Mouse (Mus musculus) MEL (cell line): ENCODE results near the gene Whrn. TPM values are rescaled to one million over a fixed set of nuclear protein-coding genes. Genes with fewer than 3 reads are reported as not detected.

Source experiments
- DNase-seq: peaks from one replicate; pipeline ENCODE4 v3.0.0; 2011; ENCODE audit warnings: low read depth, low spot score
- H3K27ac ChIP-seq: 2 replicates; pipeline ENCODE4 v1.5.1; 2012; ENCODE audit warnings: low read depth, mild to moderate bottlenecking, control low read depth, low read length, moderate library complexity; ENCODE audit not compliant: control insufficient read depth
- H3K27me3 ChIP-seq, 2 experiments: fragments of 150-350 bp in 1 of 2; sonication (generic) in 1 of 2; 2 replicates each; pipeline ENCODE4 v1.6.1; 2012; ENCODE audit warnings: low read length in 2 of 2, mild to moderate bottlenecking in 2 of 2, improper control_type of control experiment in 1 of 2, moderate library complexity in 1 of 2; ENCODE audit not compliant: insufficient read depth in 2 of 2, control insufficient read depth in 1 of 2
- H3K36me3 ChIP-seq, 2 experiments: 2 replicates each; pipeline ENCODE4 v1.6.1; 2012 to 2014; ENCODE audit warnings: low read length in 2 of 2, improper control_type of control experiment in 1 of 2, inconsistent platforms in 1 of 2, mild to moderate bottlenecking in 1 of 2; ENCODE audit not compliant: insufficient read depth in 2 of 2, control insufficient read depth in 1 of 2
- H3K4me1 ChIP-seq, 2 experiments: fragments of 150-350 bp in 1 of 2; sonication (generic) in 1 of 2; 2 replicates each; pipeline ENCODE4 v1.6.1; 2012; ENCODE audit warnings: low read length in 2 of 2, improper control_type of control experiment in 1 of 2, mild to moderate bottlenecking in 1 of 2; ENCODE audit not compliant: insufficient read depth in 2 of 2, control insufficient read depth in 1 of 2
- H3K4me3 ChIP-seq, 2 experiments: fragments of 150-350 bp in 1 of 2; sonication (generic) in 1 of 2; 2 replicates each; pipeline ENCODE4 v1.5.1; 2012; ENCODE audit warnings: low read depth in 2 of 2, low read length in 2 of 2, mild to moderate bottlenecking in 2 of 2, moderate library complexity in 2 of 2, control low read depth in 1 of 2, improper control_type of control experiment in 1 of 2; ENCODE audit not compliant: control insufficient read depth in 1 of 2, insufficient read depth in 1 of 2
- H3K79me2 ChIP-seq: 2 replicates; pipeline ENCODE4 v1.6.1; 2012; ENCODE audit warnings: mild to moderate bottlenecking, low read length, moderate library complexity; ENCODE audit not compliant: control insufficient read depth, poor library complexity, insufficient read depth
- H3K9ac ChIP-seq: 2 replicates; pipeline ENCODE4 v1.6.1; 2012; ENCODE audit warnings: low read depth, mild to moderate bottlenecking, control low read depth, low read length, moderate library complexity; ENCODE audit not compliant: control insufficient read depth, poor library complexity, severe bottlenecking
- H3K9me3 ChIP-seq: fragments of 150-350 bp; sonication (generic); replicated peaks from 2 replicates; pipeline ENCODE4 v1.6.1; 2012; ENCODE audit warnings: mild to moderate bottlenecking, low read length, improper control_type of control experiment, moderate library complexity; ENCODE audit not compliant: insufficient read depth
- CHD1 ChIP-seq: IDR thresholded peaks from 2 replicates; pipeline ENCODE4 v1.6.1; 2012; ENCODE audit warnings: low read depth, mild to moderate bottlenecking, inconsistent platforms, low read length, improper control_type of control experiment
- CHD2 ChIP-seq: IDR thresholded peaks from 2 replicates; pipeline ENCODE4 v1.6.1; 2011; ENCODE audit warnings: low read length, improper control_type of control experiment
- ELF1 ChIP-seq: IDR thresholded peaks from 2 replicates; pipeline ENCODE4 v1.6.1; 2014; ENCODE audit warnings: low read depth, mild to moderate bottlenecking, inconsistent platforms, low read length, improper control_type of control experiment, moderate library complexity
- HCFC1 ChIP-seq: IDR thresholded peaks from 2 replicates; pipeline ENCODE4 v1.6.1; 2012; ENCODE audit warnings: low read depth, mild to moderate bottlenecking, inconsistent platforms, low read length, improper control_type of control experiment, moderate library complexity
- MAX ChIP-seq: IDR thresholded peaks from 2 replicates; pipeline ENCODE4 v1.6.1; 2011; ENCODE audit warnings: low read length, improper control_type of control experiment
- MYB ChIP-seq: IDR thresholded peaks from 2 replicates; pipeline ENCODE4 v1.6.1; 2011; ENCODE audit warnings: mild to moderate bottlenecking, low read depth, low read length, improper control_type of control experiment
- NELFE ChIP-seq: IDR thresholded peaks from 2 replicates; pipeline ENCODE4 v1.6.1; 2011; ENCODE audit warnings: low read depth, low read length, improper control_type of control experiment
- POLR2A ChIP-seq, 2 experiments: IDR thresholded peaks; 2 replicates each; pipeline ENCODE4 v1.6.1; 2011 to 2012; ENCODE audit warnings: low read length in 2 of 2, mild to moderate bottlenecking in 2 of 2, control low read depth in 1 of 2, improper control_type of control experiment in 1 of 2, low read depth in 1 of 2, moderate library complexity in 1 of 2; ENCODE audit not compliant: control insufficient read depth in 1 of 2, insufficient read depth in 1 of 2, poor library complexity in 1 of 2
- SIN3A ChIP-seq: IDR thresholded peaks from 2 replicates; pipeline ENCODE4 v1.6.1; 2012; ENCODE audit warnings: low read length, improper control_type of control experiment, inconsistent platforms
- SMC3 ChIP-seq: IDR thresholded peaks from 2 replicates; pipeline ENCODE4 v1.6.1; 2011; ENCODE audit warnings: low read depth, low read length, improper control_type of control experiment
- TCF12 ChIP-seq: IDR thresholded peaks from 2 replicates; pipeline ENCODE4 v1.6.1; 2014; ENCODE audit warnings: low read depth, mild to moderate bottlenecking, inconsistent platforms, low read length, improper control_type of control experiment, moderate library complexity
- polyA plus RNA-seq, 2 experiments: library from polyadenylated mRNA; stranded (reverse) in 1 of 2; unstranded in 1 of 2; fragments of >175 nt in 1 of 2; fragments of >200 nt in 1 of 2; gene quantifications; 2 replicates each; pipeline versions ENCODE4 v1.2.1 to v1.2.4; 2012; ENCODE audit warnings: low replicate concordance in 2 of 2, low read depth in 1 of 2; ENCODE audit not compliant: insufficient read length in 2 of 2, insufficient read depth in 1 of 2, missing spikeins in 1 of 2
- total RNA-seq: library from RNA; depleted of rRNA; stranded (reverse); fragments of 300-350 nt; gene quantifications from 2 replicates; pipeline ENCODE4 v1.2.3, GENCODE M21; 2012

The Whrn gene
- total and polyA plus RNA-seq, 3 experiments = not detected

GRCm38 (mm10) chr4:63498346-63498745, 2.6 kb upstream of the Whrn start:
- H3K27ac ChIP-seq = no peak overlapping the region
- no peaks in the 10 kb centered on the region for H3K9me3 ChIP-seq
- no peaks in the 10 kb centered on the region for H3K27me3 ChIP-seq
- no peak overlapping the region for H3K9ac ChIP-seq
- no peak for TF ChIP-seq NELFE
- no peaks in the 10 kb centered on the region for H3K36me3 ChIP-seq
- no peak overlapping the region for H3K4me3 ChIP-seq
- DNase-seq = no peak
- H3K79me2 ChIP-seq = no peaks in the 10 kb centered on the region
- no peaks in the 10 kb centered on the region for H3K4me1 ChIP-seq

GRCm38 (mm10) chr4:63496312-63496711, 521 bp upstream of the Whrn start:
- Histone ChIP-seq H3K9me3 (no peaks in the 10 kb centered on the region), H3K9ac (no peak overlapping the region), H3K4me1 (no peaks in the 10 kb centered on the region), H3K27ac (no peak overlapping the region), H3K27me3 (no peaks in the 10 kb centered on the region), H3K4me3 (no peak overlapping the region), H3K36me3 (no peaks in the 10 kb centered on the region), H3K79me2 (no peaks in the 10 kb centered on the region)
- TF ChIP-seq CHD2 = no peak
- no peak for TF ChIP-seq MYB
- no peak for TF ChIP-seq MAX
- TF ChIP-seq POLR2A (IDR thresholded peaks at IDR 0.05; ENCODE audit: control insufficient read depth in 1 of 2, insufficient read depth in 1 of 2, low read depth in 1 of 2, low read length in 2 of 2, poor library complexity in 1 of 2) = no peak
- TF ChIP-seq SMC3 = no peak
- no peak for TF ChIP-seq HCFC1
- DNase-seq = no peak

DNA sequence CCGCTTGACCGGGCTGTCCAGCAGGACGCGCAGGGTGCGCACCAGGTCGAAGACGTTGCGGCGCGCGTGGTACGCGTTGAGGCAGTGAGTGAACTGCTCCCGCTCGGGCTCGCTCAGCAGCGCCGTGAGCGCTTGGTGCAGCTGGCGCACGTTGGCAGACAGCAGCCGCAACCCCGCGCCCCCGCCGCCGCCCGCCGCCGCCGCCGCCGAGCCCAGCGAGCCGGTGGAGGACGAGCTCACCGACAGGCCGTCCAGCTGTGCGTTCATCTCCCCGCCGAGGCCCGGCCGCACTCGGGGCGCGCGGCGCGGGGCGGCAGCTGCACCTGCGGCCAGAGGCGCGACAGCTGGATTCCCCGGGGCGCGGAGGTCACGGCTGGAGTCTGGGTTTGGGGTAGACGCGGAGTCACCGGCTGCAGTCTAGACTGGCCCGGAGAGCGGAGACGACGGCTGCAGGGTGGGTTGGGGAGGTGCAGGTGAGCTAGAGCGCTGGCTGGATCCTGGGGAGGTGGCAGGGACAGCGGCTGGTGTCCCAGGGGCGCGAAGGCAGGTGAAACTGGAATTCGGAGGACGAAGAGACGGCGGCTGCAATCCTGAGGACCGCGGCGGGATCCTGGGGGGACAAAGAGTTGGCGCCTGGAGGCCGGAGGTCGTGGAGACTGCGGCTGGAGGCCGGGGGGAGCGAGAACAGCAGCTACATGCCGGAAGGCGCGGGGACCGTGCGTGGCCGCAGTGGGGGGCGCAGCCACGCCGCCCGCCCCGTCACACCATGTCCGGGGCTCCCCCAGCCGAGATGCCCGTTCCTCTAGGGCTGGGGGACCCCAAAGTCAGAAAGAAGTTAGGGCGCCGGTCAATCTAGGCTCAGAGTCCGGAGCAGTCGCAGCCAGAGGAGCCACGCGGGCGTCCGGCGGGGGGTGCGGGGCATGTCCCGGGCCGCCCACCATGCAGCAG, 550 bp downstream of the Whrn start:
- Histone ChIP-seq H3K4me3 (no peak overlapping the region), H3K27me3 (no peaks in the 10 kb centered on the region), H3K36me3 (no peaks in the 10 kb centered on the region), H3K9ac (no peak overlapping the region), H3K4me1 (no peaks in the 10 kb centered on the region), H3K27ac (no peak overlapping the region), H3K9me3 (no peaks in the 10 kb centered on the region), H3K79me2 (no peaks in the 10 kb centered on the region)
- no peak for DNase-seq
- TF ChIP-seq SMC3 (no peak), TCF12 (no peak), SIN3A (no peak), CHD1 (no peak), ELF1 (no peak), NELFE (no peak)
